Mouse (Mus musculus): ENCODE measurements around the gene Polg2.
"Not testable (repeated sequence)": the region's sequence is repeated elsewhere in the genome, so short reads cannot be mapped to it uniquely, and the experiment has no call there.

Gene Polg2

DNA sequence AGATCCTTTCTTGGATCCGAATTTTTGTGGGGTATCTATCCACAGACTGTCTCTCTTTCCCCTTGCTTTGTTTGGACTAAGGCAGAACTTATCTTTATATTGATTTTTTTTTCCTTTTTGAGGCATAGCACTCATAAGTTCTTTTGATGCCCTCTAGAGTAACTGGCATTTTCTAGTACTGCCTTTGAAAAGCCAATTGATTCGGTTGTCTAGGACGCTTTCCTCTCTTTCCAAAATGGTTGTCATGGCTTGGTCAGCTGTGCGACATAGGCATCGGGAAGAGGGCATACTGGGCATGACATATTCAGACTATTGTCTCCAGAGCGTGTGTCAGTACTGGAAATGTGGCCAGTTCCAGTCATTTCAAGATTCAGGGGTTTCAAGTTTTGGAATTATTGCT, 10.3 kb upstream of the Polg2 start:
- in situ Hi-C loops (cut with MboI, MseI), result loop anchor here (5.0 kb wide), 1 partner anchor 123 kb away; no protein-coding TSS in a partner anchor

- in situ Hi-C loops (cut with MboI, MseI), result no loop called here
Measured at GRCm38 (mm10) chr11:106788775-106789459, 9.6 kb upstream of the Polg2 start, which contains the start of the genes Ddx5 and Cep95. TSS of gene Ddx5 (minus strand) at chr11:106789185. TSS of gene Cep95 (plus strand) at chr11:106789252.

- in situ Hi-C loops (cut with MboI, MseI), result no loop called here
Measured at GRCm38 (mm10) chr11:106788026-106788774, 8.9 kb upstream of the Polg2 start.

DNA sequence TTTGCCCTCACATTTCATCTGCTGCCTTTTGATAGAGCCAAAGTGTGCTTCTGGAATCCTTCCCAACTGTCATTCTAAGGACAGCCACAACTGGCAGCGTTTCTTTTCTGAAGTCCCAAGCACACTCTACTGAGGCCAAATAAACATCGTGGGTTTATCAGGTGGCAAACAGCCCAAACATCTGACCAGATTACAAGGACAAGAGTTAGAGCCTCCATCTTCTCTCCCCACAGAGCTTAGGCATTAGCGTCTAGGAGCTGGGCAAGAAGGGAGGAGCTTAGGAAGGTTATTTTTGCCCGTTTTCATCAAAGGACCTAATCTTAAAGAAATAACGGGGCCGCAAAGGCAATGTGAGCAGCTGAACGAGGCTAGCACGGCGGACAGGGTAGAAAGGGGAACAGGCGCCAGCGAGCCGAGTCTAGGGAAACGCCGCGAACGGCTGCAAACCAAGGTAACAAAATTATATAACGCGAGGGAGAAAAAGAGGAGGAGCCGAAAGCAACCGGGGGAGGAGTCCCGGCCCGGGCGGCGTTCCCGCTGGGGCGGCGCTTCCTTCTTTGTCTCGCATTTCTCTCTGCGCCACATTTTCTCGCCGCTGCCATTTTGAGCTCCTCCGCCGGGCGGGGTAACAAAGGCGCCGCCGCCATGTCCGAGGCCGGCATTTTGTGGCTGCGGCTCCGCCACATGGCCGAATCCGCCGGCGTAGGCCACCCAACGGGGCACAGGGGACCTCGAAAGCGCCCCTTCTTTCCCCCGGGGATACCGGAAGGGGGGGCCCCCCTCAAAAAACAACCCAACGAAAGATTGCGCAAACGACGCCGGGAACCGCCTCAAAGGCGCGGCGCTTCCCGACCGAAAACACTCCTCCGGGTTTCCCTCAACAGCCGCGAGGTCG, 8.0 kb upstream of the Polg2 start:
- in situ Hi-C loops (cut with MboI, MseI), result no loop called here

- in situ Hi-C loops (cut with MboI, MseI), result no loop called here
Measured at GRCm38 (mm10) chr11:106785043-106785442, 5.7 kb upstream of the Polg2 start.

DNA sequence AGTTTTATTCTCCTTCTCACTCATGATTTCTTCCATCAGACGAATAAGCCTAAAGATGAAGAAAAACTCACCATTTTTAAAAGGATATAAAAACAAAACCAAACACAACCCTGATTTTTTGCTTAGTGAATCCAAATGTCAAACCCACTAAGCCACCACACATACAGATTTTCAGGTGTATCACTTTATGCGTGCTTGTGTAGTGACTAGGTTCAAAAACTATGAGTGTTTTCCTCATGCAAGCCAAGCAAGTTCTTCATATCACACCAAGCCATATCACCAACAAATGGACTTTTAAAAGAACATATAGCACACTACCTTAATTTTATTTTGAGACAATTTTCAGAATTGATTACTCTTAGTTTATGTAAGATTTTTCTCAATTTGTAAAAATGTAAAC, 5.1 kb upstream of the Polg2 start:
- in situ Hi-C loops (cut with MboI, MseI), result no loop called here

DNA sequence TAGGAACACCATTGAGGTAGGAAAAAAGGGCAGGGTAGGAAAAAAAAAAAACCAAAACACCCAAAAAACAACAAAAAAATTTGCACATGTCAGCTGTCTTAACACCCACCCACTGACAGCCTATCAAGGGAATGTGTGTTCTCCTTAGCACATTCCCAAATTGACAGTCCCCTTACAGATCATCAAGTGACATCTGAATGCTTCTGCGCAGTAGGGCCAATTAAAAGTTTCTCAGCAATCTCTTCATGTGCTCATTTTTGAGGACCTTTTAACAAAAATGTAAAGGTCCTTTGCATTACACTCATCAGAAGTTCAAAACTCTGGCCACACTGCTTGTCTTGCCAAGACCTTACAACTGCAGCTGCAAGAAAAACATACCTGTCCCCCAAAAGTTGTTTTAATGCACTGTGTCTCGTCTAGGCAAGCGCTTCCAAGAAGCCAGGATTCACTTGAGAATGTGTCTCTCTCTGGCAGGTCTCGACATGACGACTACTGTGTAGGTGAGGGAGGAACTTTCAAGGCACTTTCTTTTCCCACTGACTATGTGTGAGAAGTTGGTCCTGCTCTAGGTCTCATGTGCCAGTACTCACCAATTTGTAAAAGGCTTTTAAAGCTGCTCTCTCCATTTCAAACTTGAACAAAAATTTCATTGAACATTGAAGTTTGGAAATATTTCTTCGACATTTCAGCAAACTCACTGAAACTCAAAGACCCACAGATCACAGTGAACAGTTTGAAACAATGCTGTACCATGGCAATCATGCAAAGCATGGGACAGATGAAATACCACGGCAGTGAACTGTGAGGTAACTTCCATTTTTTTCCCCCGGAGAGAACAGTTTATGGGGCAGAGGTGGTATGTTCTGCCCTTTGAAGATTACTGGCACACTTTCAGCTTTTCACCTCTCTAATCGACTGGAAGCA, 3.8 kb upstream of the Polg2 start:
- in situ Hi-C loops (cut with MboI, MseI), result no loop called here

GRCm38 (mm10) chr11:106782271-106782670, 2.9 kb upstream of the Polg2 start:
- in situ Hi-C loops (cut with MboI, MseI), result not testable (repeated sequence)

DNA sequence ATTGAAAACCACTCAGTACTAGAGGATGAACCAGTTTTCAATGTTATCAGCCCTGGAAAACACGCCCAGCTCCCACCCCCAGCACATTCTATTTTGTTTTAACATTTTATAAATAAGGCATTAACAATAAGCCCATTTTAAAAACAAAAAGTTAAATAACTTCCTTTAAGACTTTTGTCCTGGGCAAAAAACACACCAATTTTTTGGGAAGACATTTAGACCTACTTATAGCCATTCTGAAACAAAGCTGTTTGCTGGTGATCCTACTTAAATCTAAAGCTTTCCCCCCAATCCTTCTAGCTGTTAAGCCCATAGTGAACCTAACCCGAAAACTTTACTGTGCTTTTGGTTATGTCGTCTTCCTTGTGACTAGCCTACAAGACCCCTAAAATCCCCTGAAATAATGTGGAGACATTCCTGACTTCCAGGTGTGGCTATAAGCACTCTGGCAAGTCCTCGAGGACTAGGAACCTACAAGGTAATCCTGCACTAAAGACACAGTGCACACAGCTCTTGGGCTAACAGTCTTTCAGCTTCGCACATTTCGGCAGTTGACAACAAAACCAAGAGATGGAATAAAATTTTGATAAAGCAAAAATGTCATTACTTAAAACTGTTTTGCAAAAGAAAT, 1.4 kb upstream of the Polg2 start:
- in situ Hi-C loops (cut with MboI, MseI), result no loop called here

GRCm38 (mm10) chr11:106780089-106780425, 720 bp upstream of the Polg2 start:
- in situ Hi-C loops (cut with MboI, MseI), result no loop called here

- in situ Hi-C loops (cut with MboI, MseI), result loop anchor here (5.0 kb wide), 1 partner anchor 36 kb away; no protein-coding TSS in a partner anchor
Measured at GRCm38 (mm10) chr11:106778589-106779387, 549 bp downstream of the Polg2 start.

- in situ Hi-C loops (cut with MboI, MseI), result loop anchor here (5.0 kb wide), 1 partner anchor 36 kb away; no protein-coding TSS in a partner anchor
Measured at GRCm38 (mm10) chr11:106778132-106778531, 1.2 kb downstream of the Polg2 start.

GRCm38 (mm10) chr11:106777395-106777794, 1.9 kb downstream of the Polg2 start:
- in situ Hi-C loops (cut with MboI, MseI), result loop anchor here (5.0 kb wide), 1 partner anchor 35 kb away; no protein-coding TSS in a partner anchor

DNA sequence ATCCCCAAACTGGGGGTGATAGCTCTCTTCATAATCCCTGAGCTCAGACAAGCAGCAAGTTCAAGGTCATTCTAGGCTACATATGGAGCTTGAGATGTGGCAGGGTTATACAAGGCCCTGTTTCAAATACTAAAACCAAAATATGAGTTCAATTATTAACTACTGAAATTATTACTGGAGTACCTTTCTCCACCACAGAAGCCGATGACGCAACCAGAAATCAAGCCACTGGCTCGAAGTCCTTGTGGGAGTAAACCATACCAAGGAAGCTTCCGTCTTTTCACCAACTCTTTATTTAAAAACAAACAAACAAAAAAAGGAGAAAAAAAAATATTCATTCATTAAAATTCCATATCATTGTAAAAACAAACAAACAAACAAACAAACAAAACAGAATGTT, 2.4 kb downstream of the Polg2 start:
- in situ Hi-C loops (cut with MboI, MseI), result loop anchor here (5.0 kb wide), 1 partner anchor 35 kb away; no protein-coding TSS in a partner anchor

GRCm38 (mm10) chr11:106773061-106773460, 6.3 kb downstream of the Polg2 start:
- in situ Hi-C loops (cut with MboI, MseI), result no loop called here

DNA sequence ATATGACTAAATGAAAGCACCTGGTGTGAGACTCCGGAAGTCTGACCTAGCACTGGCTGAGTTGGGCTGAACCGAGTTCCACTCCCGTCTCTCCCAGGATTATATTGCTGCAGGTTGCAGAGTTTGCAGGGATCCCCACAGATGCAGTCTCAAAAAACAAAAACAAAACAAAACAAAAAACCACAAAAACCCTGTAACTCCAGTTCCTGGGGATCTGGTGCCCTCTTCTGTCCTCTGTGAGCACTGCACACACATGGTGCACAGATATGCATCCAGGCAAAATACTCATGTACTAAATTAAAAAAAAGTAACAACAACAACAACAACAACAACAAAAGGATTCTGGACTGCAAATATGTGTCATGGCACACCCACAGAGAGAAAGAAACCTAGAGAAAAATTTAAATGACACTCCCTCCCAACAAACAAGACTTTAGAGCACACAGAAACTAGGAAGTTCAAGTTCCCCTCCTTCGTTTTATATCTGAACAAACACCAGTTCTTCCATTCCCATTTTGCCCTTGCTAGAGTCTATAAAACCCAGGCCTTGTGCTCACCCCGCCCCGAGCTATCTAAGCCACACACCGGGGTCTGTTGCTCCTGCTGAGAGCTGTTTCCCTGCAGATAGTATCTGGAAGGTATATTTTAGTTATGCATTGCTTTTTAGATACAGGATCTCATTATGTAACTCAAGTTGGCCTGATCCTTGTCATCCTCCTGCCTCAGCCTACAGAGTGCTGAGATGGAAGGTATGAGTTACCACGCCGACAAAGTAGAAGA, 9.0 kb downstream of the Polg2 start:
- in situ Hi-C loops (cut with MboI, MseI), result no loop called here

- in situ Hi-C loops (cut with MboI, MseI), result no loop called here
Measured at GRCm38 (mm10) chr11:106767516-106767915, 11.8 kb downstream of the Polg2 start.

DNA sequence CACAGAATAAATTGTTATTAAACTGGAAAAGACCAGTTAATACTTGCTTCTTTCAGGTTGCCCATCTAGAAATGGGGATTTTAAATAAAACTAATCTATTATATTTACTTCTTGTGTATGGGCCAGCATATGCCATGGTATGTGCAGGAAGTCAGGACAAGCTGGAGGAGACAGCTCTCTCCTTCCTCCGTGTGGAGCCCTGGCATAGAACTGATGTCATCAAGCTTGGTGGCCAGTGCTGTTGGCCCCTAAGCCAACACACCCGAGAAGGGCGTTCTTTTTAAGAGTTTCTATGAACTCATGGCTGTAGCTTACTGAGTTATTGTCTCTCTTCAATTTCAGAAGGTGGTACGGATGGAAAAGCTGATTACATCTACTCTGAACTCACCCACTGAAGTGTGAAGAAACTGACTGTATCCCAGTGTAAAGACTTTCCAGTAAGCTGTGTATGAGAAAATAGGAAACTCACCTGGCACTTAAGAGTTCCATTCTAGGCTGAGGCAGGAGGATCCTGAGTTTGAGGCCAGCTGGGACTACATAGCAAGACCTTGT, 12.7 kb downstream of the Polg2 start:
- in situ Hi-C loops (cut with MboI, MseI), result no loop called here

Data from T-helper 1 cell (primary cell).